Mouse (Mus musculus): ENCODE measurements around the gene Tmem202. TPM values are rescaled to one million over a fixed set of nuclear protein-coding genes. Genes with fewer than 3 reads are reported as not detected.

The Tmem202 gene
- polyA plus RNA-seq, 2 experiments, result 0.10 TPM; not detected in 1

DNA sequence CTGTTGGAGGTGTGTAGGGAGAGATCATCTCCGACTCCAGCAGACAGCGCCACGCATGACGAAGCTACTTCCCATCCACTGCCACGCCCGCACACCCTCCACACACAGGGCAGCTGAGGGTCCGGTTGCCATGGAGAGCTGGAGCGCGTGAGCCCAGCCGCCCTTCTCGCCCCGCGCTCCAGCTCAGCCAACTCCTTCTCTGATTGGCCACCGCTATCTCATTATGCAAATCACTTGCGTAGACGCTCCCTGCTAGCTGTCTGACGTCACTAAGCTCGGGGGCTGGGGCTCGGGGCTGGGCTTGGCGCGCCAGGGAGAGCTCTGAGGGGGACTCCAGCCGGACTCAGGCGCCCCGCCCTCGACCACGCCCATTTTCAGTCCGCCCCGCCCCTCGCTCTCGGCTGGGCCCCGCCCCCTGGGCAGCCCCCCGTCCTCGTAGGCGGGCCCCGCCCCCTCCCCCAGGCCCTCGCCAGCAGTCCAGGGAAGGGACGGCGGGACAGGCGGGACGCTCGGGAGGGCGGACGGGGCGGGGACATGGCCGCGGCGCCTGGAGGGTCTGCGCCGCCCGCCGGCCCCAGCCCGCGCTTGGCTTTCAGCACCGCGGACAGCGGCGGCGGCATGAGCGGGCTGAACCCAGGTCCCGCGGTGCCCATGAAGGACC, 38.3 kb upstream of the Tmem202 start, which contains the start of gene Celf6:
TSS of gene Celf6 (plus strand) at position 74 of the 661 bp plus-strand sequence.
- H3K4me3 ChIP-seq (replicated peaks; ENCODE audit: low read length), result peak within 1 kb of the TSS; percentile 44
- H3K9me3 ChIP-seq (ENCODE audit: control insufficient read depth, low read length), result no peaks in the 10 kb centered on the region
- ATAC-seq (ENCODE audit: low FRiP score, low read depth) (peak; percentile 99), DNase-seq (ENCODE audit: low spot score) (peak; percentile 94)
- H3K4me2 ChIP-seq (replicated peaks; ENCODE audit: low read depth, low read length, severe bottlenecking), result peak within 1 kb of the TSS; percentile 76
- no peaks in the 10 kb centered on the region for H3K36me3 ChIP-seq (ENCODE audit: control insufficient read depth, insufficient read depth, low read length)
- H3K4me1 ChIP-seq (ENCODE audit: control insufficient read depth, insufficient read depth, low read length), result peaks cover 7% of the 10 kb centered on the region; the same call in 1 of the 2 replicates
- no peaks in the 10 kb centered on the region for H3K27me3 ChIP-seq (ENCODE audit: control insufficient read depth, insufficient read depth, low read length)
- 1% methylated on average over 37 of the region's 61 CpGs for WGBS
- no peak within 1 kb of the TSS for H3K27ac ChIP-seq (replicated peaks; ENCODE audit: low read depth, low read length)
- TF ChIP-seq POLR2A (IDR thresholded peaks at IDR 0.05; ENCODE audit: borderline replicate concordance, extremely low read depth, insufficient read depth, insufficient read length), result no peak
- no peak within 1 kb of the TSS for H3K9ac ChIP-seq (ENCODE audit: low read depth, low read length, severe bottlenecking)

DNA sequence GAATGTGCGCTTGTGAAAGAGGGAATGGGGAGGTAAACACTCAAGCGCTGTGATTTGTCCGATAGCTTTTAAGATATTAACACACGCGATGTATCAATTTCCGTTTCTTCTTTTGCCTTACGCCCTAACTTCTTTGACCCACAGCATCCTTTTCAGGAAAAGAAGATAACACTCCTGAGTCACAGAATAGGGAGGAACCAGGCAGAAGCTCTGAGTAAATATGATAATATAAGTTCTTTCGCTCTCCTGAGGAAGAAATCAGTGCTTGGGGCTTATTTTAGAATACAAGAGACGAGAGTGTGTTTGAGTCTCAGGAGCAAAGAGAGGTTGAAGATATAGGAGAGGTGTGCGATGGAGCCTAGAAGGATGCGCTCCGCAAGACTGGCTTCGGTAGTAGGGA, 37.8 kb upstream of the Tmem202 start:
- Histone ChIP-seq H3K27me3 (ENCODE audit: control insufficient read depth, insufficient read depth, low read length) (no peaks in the 10 kb centered on the region), H3K4me1 (ENCODE audit: control insufficient read depth, insufficient read depth, low read length) (peaks cover 7% of the 10 kb centered on the region; the same call in 1 of the 2 replicates), H3K4me3 (replicated peaks; ENCODE audit: low read length) (peak overlapping the region; percentile 44), H3K9ac (ENCODE audit: low read depth, low read length, severe bottlenecking) (no peak overlapping the region), H3K36me3 (ENCODE audit: control insufficient read depth, insufficient read depth, low read length) (no peaks in the 10 kb centered on the region), H3K4me2 (replicated peaks; ENCODE audit: low read depth, low read length, severe bottlenecking) (peak overlapping the region; percentile 76), H3K27ac (replicated peaks; ENCODE audit: low read depth, low read length) (no peak overlapping the region), H3K9me3 (ENCODE audit: control insufficient read depth, low read length) (no peaks in the 10 kb centered on the region)
- TF ChIP-seq POLR2A (IDR thresholded peaks at IDR 0.05; ENCODE audit: borderline replicate concordance, extremely low read depth, insufficient read depth, insufficient read length), result no peak
- WGBS, result 17% methylated on average over 13 of the region's 13 CpGs
- DNase-seq (ENCODE audit: low spot score), result no peak
- no peak for ATAC-seq (ENCODE audit: low FRiP score, low read depth)

DNA sequence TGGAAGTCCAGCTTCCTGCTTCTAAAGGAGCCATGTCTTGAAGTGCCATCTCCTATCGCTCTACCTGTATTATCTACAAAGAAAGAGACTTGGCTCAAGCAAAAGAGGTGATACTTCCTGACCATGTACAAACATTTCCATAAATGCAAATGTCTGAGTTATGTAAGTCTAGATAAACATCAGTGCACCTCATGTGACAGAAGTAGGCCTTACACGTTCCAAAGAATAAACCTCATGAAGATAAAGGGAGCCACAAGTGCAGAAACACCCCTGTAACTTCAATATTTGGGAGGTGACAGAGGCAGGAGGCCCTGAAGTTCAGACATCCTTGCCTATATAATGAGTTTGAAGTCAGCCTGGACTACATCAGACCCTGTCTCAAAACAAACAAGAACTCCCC, 32.2 kb upstream of the Tmem202 start:
- DNase-seq (ENCODE audit: low spot score) (no peak), ATAC-seq (ENCODE audit: low FRiP score, low read depth) (no peak)
- Histone ChIP-seq H3K27me3 (ENCODE audit: control insufficient read depth, insufficient read depth, low read length) (no peaks in the 10 kb centered on the region), H3K4me1 (ENCODE audit: control insufficient read depth, insufficient read depth, low read length) (no peaks in the 10 kb centered on the region), H3K4me2 (replicated peaks; ENCODE audit: low read depth, low read length, severe bottlenecking) (no peak overlapping the region), H3K9ac (ENCODE audit: low read depth, low read length, severe bottlenecking) (no peak overlapping the region), H3K27ac (replicated peaks; ENCODE audit: low read depth, low read length) (no peak overlapping the region), H3K4me3 (replicated peaks; ENCODE audit: low read length) (no peak overlapping the region), H3K9me3 (ENCODE audit: control insufficient read depth, low read length) (no peaks in the 10 kb centered on the region), H3K36me3 (ENCODE audit: control insufficient read depth, insufficient read depth, low read length) (no peaks in the 10 kb centered on the region)
- TF ChIP-seq POLR2A (IDR thresholded peaks at IDR 0.05; ENCODE audit: borderline replicate concordance, extremely low read depth, insufficient read depth, insufficient read length), result no peak
- WGBS, result 81% methylated on average over 2 of the region's 2 CpGs

DNA sequence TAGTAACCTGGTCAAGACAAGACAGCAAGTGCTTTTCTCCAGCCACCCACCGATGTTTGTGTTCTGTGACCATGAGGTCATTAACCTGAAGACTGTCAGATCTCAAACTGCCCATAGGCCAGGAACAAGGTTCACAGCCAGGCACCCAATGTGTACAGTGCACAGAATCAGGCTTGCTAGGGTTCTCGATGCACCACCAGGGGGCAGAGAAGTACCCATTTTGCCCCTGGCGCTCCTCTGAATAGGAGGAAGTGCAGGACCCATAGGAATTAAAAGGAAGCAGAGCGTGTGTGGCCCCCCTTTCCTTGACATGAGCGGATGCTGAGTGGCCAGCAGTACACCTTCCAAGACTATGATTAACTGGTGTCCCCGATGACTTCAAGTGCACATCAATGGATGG, 27.5 kb upstream of the Tmem202 start:
- Histone ChIP-seq H3K27ac (replicated peaks; ENCODE audit: low read depth, low read length) (no peak overlapping the region), H3K27me3 (ENCODE audit: control insufficient read depth, insufficient read depth, low read length) (no peaks in the 10 kb centered on the region), H3K36me3 (ENCODE audit: control insufficient read depth, insufficient read depth, low read length) (peaks cover 33% of the 10 kb centered on the region), H3K9ac (ENCODE audit: low read depth, low read length, severe bottlenecking) (no peak overlapping the region), H3K4me3 (replicated peaks; ENCODE audit: low read length) (no peak overlapping the region), H3K4me1 (ENCODE audit: control insufficient read depth, insufficient read depth, low read length) (no peaks in the 10 kb centered on the region), H3K4me2 (replicated peaks; ENCODE audit: low read depth, low read length, severe bottlenecking) (no peak overlapping the region), H3K9me3 (ENCODE audit: control insufficient read depth, low read length) (no peaks in the 10 kb centered on the region)
- TF ChIP-seq POLR2A (IDR thresholded peaks at IDR 0.05; ENCODE audit: borderline replicate concordance, extremely low read depth, insufficient read depth, insufficient read length), result no peak
- WGBS, result 37% methylated on average over 6 of the region's 6 CpGs
- DNase-seq (ENCODE audit: low spot score), result peak; percentile 57
- ATAC-seq (ENCODE audit: low FRiP score, low read depth), result peak; percentile 64; the same call in 1 of the 2 replicates

DNA sequence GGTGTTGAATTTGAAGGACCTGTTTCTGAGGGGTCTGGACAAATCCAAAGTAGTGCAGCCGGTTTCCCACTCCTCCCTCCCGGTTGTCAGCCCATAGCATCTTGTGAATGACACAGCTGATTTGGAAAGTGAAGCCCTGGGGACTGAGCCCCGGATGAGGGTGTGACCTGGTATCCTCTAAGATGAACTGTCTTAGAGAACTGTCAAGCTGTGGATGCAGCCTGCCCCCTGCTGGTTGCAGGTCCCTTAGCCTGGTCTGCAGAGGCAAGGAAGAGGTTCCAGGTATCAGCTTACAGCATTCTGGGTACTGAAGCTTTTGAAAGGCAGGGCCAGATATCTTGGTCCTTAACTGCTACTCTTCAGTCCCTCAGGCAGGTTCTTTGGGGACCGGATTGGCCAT, 26.0 kb upstream of the Tmem202 start:
- WGBS, result 34% methylated on average over 4 of the region's 4 CpGs
- peak; percentile 60 for DNase-seq (ENCODE audit: low spot score)
- H3K27ac ChIP-seq (replicated peaks; ENCODE audit: low read depth, low read length), result no peak overlapping the region
- H3K9ac ChIP-seq (ENCODE audit: low read depth, low read length, severe bottlenecking), result no peak overlapping the region
- H3K4me2 ChIP-seq (replicated peaks; ENCODE audit: low read depth, low read length, severe bottlenecking), result no peak overlapping the region
- H3K9me3 ChIP-seq (ENCODE audit: control insufficient read depth, low read length), result no peaks in the 10 kb centered on the region
- peaks cover 48% of the 10 kb centered on the region for H3K36me3 ChIP-seq (ENCODE audit: control insufficient read depth, insufficient read depth, low read length)
- no peak for TF ChIP-seq POLR2A (IDR thresholded peaks at IDR 0.05; ENCODE audit: borderline replicate concordance, extremely low read depth, insufficient read depth, insufficient read length)
- H3K27me3 ChIP-seq (ENCODE audit: control insufficient read depth, insufficient read depth, low read length), result no peaks in the 10 kb centered on the region
- H3K4me1 ChIP-seq (ENCODE audit: control insufficient read depth, insufficient read depth, low read length), result no peaks in the 10 kb centered on the region
- ATAC-seq (ENCODE audit: low FRiP score, low read depth), result 0 out of 2 replicates have a peak, but pooled peaks have one; percentile 6
- H3K4me3 ChIP-seq (replicated peaks; ENCODE audit: low read length), result no peak overlapping the region
